Mouse (Mus musculus) hindbrain, embryonic 14.5 days (tissue): ENCODE results near the gene Tmem38b. TPM values are rescaled to one million over a fixed set of nuclear protein-coding genes. Genes with fewer than 3 reads are reported as not detected.
A peak's percentile ranks its signal among the peaks of the same experiment; 100 is the strongest.

Experiments used
- ATAC-seq: fragments of 200-750 bp; cut with Nextera tagmentation; 2 replicates; pipeline ENCODE4 v1.8.0; 2017; ENCODE audit warnings: moderate number of reproducible peaks, mild to moderate bottlenecking, moderate TSS enrichment, moderate library complexity; ENCODE audit not compliant: low FRiP score
- DNase-seq: peaks from one replicate; pipeline ENCODE4 v3.0.0-alpha.2; 2015; ENCODE audit warnings: low spot score
- H3K27ac ChIP-seq: fragments of 300-500 bp; sonication (generic); 2 replicates; pipeline ENCODE4 v1.5.1; 2014; ENCODE audit warnings: mild to moderate bottlenecking, moderate library complexity
- H3K27me3 ChIP-seq: fragments of 300-500 bp; sonication (generic); 2 replicates; pipeline ENCODE4 v1.6.1; 2014; ENCODE audit warnings: mild to moderate bottlenecking, low read length, mixed read lengths; ENCODE audit not compliant: control insufficient read depth, insufficient read depth
- H3K36me3 ChIP-seq: fragments of 300-500 bp; sonication (generic); replicated peaks from 2 replicates; pipeline ENCODE4 v1.6.1; 2014; ENCODE audit not compliant: control insufficient read depth, insufficient read depth
- H3K4me1 ChIP-seq: fragments of 300-500 bp; sonication (generic); replicated peaks from 2 replicates; pipeline ENCODE4 v1.6.1; 2014; ENCODE audit warnings: antibody characterized with exemption, low read length, mixed read lengths; ENCODE audit not compliant: control insufficient read depth, insufficient read depth
- H3K4me2 ChIP-seq: fragments of 300-500 bp; sonication (generic); replicated peaks from 2 replicates; pipeline ENCODE4 v1.6.1; 2014; ENCODE audit warnings: mild to moderate bottlenecking, moderate library complexity
- H3K4me3 ChIP-seq: fragments of 300-500 bp; sonication (generic); replicated peaks from 2 replicates; pipeline ENCODE4 v1.5.1; 2014; ENCODE audit warnings: mild to moderate bottlenecking, low read length
- H3K9ac ChIP-seq: fragments of 300-500 bp; sonication (generic); 2 replicates; pipeline ENCODE4 v1.6.1; 2014
- H3K9me3 ChIP-seq: fragments of 300-500 bp; sonication (generic); 2 replicates; pipeline ENCODE4 v1.6.1; 2016; ENCODE audit warnings: low read length; ENCODE audit not compliant: control insufficient read depth
- WGBS: fragments of 180-500 bp; shearing (Covaris S2); extraction: QIAGEN DNeasy Blood & Tissue Kit; methylation state at CpG from one replicate; pipeline ENCODE4 v1.1.7; 2014; 5-methylcytosine and 5-hydroxymethylcytosine counted together
- polyA plus RNA-seq: library from polyadenylated mRNA; unstranded; fragments of >200 nt; fragmentation: Nextera tagmentation; extraction: Ambion mirVana; gene quantifications from 2 replicates; pipeline ENCODE4 v1.2.1, GENCODE M21; 2014

Gene Tmem38b
- polyA plus RNA-seq, 1 experiment from 2014 or later = 6.3 TPM

- H3K4me2 ChIP-seq = no peak overlapping the region
- H3K9ac ChIP-seq = no peak overlapping the region
- no peaks in the 10 kb centered on the region for H3K9me3 ChIP-seq
- WGBS = 80% methylated on average over 6 of the region's 6 CpGs
- no peak overlapping the region for H3K27ac ChIP-seq
- DNase-seq (no peak), ATAC-seq (no peak)
- H3K27me3 ChIP-seq = no peaks in the 10 kb centered on the region
- H3K4me3 ChIP-seq = no peak overlapping the region
- no peaks in the 10 kb centered on the region for H3K4me1 ChIP-seq
- H3K36me3 ChIP-seq = no peaks in the 10 kb centered on the region; the same call in 1 of the 2 replicates
Measured at GRCm38 (mm10) chr4:53862101-53862500, 36.3 kb downstream of the Tmem38b start.

GRCm38 (mm10) chr4:53864098-53864820 is 38.4 kb downstream of the Tmem38b start:
- no peak overlapping the region for H3K4me2 ChIP-seq
- ATAC-seq = no peak
- no peak overlapping the region for H3K27ac ChIP-seq
- WGBS = 88% methylated on average over 19 of the region's 19 CpGs
- no peak overlapping the region for H3K4me3 ChIP-seq
- H3K27me3 ChIP-seq = no peaks in the 10 kb centered on the region
- DNase-seq = no peak
- H3K36me3 ChIP-seq = no peaks in the 10 kb centered on the region; the same call in 1 of the 2 replicates
- H3K9ac ChIP-seq = no peak overlapping the region
- 0 out of 2 replicates have a peak, but pooled peaks cover 6% of the 10 kb centered on the region for H3K9me3 ChIP-seq
- H3K4me1 ChIP-seq = no peaks in the 10 kb centered on the region

DNA sequence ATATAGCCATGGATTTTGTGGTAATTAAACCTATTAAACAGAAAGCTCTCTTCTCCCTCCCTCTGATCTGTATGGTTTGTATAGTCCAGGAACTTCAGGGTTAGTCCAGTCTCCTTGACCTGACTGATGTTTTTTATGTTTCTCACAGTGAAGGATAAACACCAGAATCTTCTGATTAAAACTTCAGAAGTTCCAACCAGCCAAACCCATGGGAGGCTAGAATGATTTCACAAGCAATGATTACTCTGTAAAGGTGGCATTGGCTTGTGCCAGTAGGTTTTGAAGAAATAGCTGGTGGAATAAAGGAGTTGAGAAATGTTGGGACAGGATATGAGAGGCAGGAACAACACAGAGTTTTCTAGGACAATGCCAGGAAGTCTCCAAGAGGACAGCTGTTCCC is 40.6 kb downstream of the Tmem38b start:
- H3K4me3 ChIP-seq = no peak overlapping the region

DNA sequence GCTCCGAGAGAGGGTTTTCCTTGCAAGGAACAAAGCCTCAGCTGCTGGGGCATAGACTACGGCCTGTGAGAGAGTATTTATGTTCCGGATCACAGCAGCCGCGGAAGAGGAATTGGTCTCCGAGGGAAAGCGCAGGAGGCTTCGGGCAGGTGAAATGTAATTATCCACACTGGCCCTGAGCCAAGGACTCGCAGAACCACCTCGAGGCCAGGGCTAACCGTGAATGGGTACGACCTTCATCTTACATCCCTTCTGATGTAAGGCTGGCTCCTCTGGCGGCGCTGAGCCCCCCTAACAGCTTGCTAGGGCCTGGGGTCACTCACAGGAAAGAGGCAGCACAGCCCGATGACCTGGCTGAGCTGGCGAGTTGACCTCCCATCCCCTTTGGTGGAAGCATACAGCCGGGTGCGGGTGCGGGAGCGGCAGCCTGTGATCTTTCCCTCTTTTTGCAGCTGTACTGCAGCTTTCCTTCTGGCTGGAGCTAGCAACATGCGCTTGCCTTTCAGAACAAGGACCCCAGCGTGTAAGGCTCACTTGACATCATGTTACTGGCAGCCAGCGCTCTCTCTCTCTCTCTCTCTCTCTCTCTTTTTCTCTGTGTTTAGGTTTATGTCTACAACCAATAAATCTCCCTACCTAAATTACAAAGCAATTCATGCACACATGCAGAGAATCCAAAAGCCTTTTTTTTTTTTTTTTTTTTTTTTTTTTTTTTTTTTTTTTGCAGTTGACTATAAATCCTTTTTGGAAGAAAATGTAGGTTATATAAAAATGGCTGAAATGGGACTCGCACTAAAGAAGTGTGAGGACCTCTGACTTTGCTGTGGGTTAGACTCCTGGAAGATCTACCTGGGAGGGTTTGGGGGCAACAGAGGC is 52.9 kb downstream of the Tmem38b start:
- DNase-seq (peak; percentile 31), ATAC-seq (peak; percentile 40; the same call in 1 of the 2 replicates)
- peaks cover 7% of the 10 kb centered on the region for H3K4me1 ChIP-seq
- peak overlapping the region; percentile 33 for H3K4me2 ChIP-seq
- no peaks in the 10 kb centered on the region for H3K9me3 ChIP-seq
- WGBS = 34% methylated on average over 24 of the region's 24 CpGs
- H3K27me3 ChIP-seq = no peaks in the 10 kb centered on the region
- H3K27ac ChIP-seq = peak overlapping the region; percentile 52; the same call in 1 of the 2 replicates
- H3K36me3 ChIP-seq = no peaks in the 10 kb centered on the region
- no peak overlapping the region for H3K4me3 ChIP-seq
- peak overlapping the region; percentile 16; the same call in 1 of the 2 replicates for H3K9ac ChIP-seq

More for the DNA sequence above, 40.6 kb downstream of the Tmem38b start:
- peaks cover 14% of the 10 kb centered on the region; the same call in 1 of the 2 replicates for H3K9me3 ChIP-seq
- H3K27ac ChIP-seq = no peak overlapping the region
- ATAC-seq (no peak), DNase-seq (no peak)
- H3K36me3 ChIP-seq = no peaks in the 10 kb centered on the region; the same call in 1 of the 2 replicates
- no peak overlapping the region for H3K4me2 ChIP-seq
- H3K27me3 ChIP-seq = no peaks in the 10 kb centered on the region
- no peak overlapping the region for H3K9ac ChIP-seq
- H3K4me1 ChIP-seq = no peaks in the 10 kb centered on the region

DNA sequence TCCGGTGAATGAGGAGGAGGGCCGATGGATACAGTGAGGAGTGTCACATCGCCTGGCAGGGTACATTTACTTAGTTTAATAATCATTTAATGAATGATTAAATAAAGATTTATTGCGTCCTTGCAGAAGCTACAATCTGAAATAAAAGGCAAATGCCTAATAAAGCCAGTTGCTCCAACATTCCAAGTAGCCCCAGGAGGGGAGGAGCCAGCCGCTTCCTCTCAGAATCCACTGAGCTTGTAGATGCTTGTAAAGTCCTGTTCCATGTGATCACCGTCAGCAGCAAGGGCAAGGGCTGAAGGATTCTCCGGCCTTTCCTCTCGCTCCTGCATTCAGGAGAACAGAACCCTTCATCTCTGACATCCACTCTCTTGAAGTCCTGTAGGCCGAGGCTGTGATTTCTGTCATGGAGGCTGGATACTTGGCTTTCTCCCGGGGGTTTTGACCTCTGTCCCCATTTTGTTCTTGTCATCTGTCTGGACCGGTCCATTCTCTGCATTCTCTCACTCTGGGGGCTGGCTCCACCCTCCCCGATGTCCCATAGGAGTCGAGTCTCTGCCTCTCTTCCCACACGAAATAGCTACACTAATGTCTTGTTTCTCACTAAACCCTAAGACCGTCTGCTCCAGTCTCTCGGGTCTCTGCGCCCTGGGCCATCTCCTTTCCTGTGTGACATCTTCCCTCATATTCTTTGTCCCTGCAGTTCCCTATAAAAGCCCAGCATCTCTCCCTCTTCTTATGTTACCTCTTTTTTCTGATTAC is 57.3 kb downstream of the Tmem38b start:
- Histone ChIP-seq H3K9me3 (no peaks in the 10 kb centered on the region), H3K4me1 (peaks cover 12% of the 10 kb centered on the region), H3K27me3 (no peaks in the 10 kb centered on the region), H3K9ac (no peak overlapping the region; the same call in 1 of the 2 replicates), H3K36me3 (no peaks in the 10 kb centered on the region), H3K4me3 (no peak overlapping the region), H3K4me2 (no peak overlapping the region), H3K27ac (no peak overlapping the region)
- no peak for DNase-seq
- ATAC-seq = no peak
- WGBS = 63% methylated on average over 17 of the region's 17 CpGs

DNA sequence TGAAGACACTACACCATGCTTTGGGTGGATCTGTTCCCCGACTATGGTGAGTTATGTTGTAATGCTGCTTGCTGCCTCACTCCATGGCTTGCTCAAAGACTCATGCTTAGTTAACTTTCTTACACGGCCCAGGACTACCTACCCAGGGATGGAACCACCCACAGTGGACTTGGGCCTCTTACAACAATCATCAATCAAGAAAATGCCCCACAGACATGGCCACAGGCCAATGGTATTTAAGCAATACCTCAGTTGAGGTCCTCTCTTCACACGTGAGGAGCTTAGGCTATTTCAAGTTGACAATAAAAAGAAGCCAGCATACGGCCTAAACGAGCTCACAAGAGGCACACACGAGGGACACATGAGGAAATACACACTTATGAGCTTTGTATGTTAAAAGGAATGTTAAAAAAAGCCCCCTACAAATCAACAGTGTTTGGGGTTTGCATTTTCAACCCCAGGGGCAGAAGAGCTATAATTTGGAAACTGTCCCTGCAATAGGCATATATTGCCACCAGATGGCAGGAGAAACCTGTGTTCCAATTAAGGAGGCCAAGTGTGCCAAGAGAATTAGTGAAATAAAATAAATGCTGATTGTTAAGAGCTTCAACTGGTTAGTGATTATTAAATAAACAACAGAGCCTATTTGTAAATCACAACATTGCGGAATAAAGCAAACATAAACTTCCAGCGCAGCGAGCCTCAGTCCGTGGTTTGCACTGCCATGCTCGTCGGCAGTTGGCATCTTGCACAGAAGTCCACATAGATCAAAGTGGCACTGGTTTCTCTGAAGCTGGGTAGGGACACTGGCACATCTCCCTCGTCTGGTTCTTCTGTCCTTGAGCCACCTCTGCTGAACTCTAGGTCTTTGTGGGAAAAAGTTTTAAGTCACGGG is 58.8 kb downstream of the Tmem38b start:
- Histone ChIP-seq H3K4me3 (no peak overlapping the region), H3K9me3 (no peaks in the 10 kb centered on the region), H3K9ac (no peak overlapping the region), H3K36me3 (no peaks in the 10 kb centered on the region), H3K4me2 (no peak overlapping the region), H3K27ac (no peak overlapping the region), H3K4me1 (peaks cover 4% of the 10 kb centered on the region; the same call in 1 of the 2 replicates), H3K27me3 (no peaks in the 10 kb centered on the region)
- no peak; the same call in 1 of the 2 replicates for ATAC-seq
- WGBS = 67% methylated on average over 14 of the region's 14 CpGs
- peak; percentile 81 for DNase-seq

- 48% methylated on average over 22 of the region's 22 CpGs for WGBS
- peak overlapping the region; percentile 30 for H3K4me2 ChIP-seq
- no peak overlapping the region for H3K27ac ChIP-seq
- H3K27me3 ChIP-seq = no peaks in the 10 kb centered on the region
- ATAC-seq = no peak
- no peak overlapping the region for H3K4me3 ChIP-seq
- peaks cover 4% of the 10 kb centered on the region; the same call in 1 of the 2 replicates for H3K4me1 ChIP-seq
- no peaks in the 10 kb centered on the region for H3K36me3 ChIP-seq
- H3K9me3 ChIP-seq = no peaks in the 10 kb centered on the region
- H3K9ac ChIP-seq = no peak overlapping the region
- DNase-seq = no peak
Measured at GRCm38 (mm10) chr4:53886342-53887088, 60.7 kb downstream of the Tmem38b start.

- Histone ChIP-seq H3K27ac (no peak overlapping the region), H3K27me3 (no peaks in the 10 kb centered on the region), H3K4me3 (no peak overlapping the region), H3K4me2 (no peak overlapping the region), H3K4me1 (no peaks in the 10 kb centered on the region), H3K36me3 (no peaks in the 10 kb centered on the region), H3K9ac (no peak overlapping the region), H3K9me3 (no peaks in the 10 kb centered on the region)
- DNase-seq (no peak), ATAC-seq (no peak)
- WGBS = 76% methylated on average over 1 of the region's 1 CpGs
Measured at GRCm38 (mm10) chr4:53895335-53895734, 69.5 kb downstream of the Tmem38b start.
